Mouse (Mus musculus): Measurements from ENCODE around the gene Crybg1. TPM values are rescaled to one million over a fixed set of nuclear protein-coding genes. Genes with fewer than 3 reads are reported as not detected.

Crybg1 gene
- total RNA-seq (2015), result 0.42 and 0.90 TPM in 2 replicates
- total RNA-seq (2017), result 0.41 and 0.46 TPM in 2 replicates

DNA sequence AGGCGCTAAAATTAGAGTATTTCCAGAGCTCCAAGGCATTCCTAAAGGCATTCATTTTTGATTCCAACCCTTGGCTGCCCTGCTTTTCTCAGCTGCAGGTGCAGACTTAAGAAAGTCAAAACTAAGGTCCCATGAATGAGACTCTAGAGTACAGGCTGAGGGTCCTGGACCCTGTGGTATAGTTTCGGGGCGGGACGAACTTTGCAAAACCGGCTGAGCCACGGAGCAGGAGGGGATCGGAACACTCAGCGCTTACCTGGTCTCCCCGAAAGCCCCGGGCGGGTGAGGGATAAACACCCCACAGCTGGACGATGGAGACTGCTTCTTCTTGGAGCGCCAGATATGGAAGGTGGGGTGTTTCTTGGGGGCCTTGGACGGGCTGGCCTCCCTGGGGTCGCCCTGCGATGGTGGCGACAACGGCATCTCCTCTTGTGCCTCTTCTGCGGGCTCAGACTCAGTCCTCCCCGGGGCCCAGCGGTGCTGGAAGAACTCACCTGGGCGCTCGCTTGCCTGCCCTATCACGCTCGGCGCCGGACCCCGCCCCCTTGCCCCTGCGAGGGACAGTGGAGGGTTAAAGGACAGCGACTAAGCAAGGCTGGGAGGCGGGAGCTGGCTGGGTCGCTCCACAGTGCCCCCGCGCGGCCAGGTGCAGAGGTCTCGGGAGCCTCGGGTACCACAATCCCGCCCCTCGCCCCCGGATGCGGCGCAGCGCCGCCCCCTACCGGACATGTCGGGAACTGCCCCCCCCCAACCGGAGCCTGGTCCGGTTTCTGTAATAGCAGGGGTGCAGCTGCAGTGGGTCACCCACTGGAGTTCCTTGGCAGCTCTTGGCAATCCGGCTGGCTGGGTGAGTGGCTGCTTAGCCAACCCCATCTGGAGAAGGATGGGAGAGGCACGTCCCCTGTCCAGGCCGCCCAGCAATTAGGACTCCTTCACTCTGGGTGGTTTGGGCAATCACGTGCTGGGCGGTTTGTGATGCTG, at the start of gene Crybg1:
Gene Crybg1, minus strand, starts transcription at position 517 of the 981 bp plus-strand sequence.
- peak; percentile 96 for ATAC-seq (replicated peaks; ENCODE audit: poor library complexity)

DNA sequence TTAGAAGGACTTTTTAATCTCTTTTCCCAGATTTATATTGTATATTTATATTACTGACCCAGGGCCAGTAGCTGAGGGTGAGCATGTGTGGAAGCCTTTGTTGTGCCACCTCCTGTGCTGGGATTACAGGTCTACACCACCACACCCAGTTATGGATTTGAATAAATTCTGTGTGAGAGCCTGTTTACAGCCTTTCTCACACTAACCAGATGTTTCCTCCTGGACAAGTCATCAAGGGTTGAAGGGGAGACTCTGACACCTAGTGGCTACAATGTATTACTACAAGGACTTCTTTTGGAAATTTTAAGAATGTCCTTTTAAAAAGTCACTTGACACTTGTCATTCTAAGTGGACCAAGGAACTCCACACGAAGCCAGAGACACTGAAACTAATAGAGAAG, 28.7 kb upstream of the Crybg1 start:
- ATAC-seq (replicated peaks; ENCODE audit: poor library complexity), result peak; percentile 90

DNA sequence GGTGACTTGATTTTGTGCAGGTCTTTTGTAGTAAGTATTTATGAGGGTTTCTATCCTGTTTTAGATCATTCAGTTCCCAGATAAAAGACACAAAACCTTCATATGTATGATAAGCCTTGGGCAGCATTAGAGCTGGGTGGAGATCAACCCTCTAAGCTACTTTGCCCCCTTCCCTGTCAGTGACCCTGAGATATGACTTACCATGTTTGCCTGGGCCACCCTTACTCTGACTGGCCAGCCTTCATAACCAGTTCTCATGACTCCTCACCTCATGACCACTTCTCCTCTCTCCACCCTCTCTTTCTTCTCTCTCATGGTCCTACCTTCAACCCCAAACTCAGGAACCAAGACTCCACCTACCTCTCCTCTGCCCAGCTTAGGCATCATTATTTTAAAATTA, 27.9 kb upstream of the Crybg1 start:
- no peak for ATAC-seq (replicated peaks; ENCODE audit: poor library complexity)

DNA sequence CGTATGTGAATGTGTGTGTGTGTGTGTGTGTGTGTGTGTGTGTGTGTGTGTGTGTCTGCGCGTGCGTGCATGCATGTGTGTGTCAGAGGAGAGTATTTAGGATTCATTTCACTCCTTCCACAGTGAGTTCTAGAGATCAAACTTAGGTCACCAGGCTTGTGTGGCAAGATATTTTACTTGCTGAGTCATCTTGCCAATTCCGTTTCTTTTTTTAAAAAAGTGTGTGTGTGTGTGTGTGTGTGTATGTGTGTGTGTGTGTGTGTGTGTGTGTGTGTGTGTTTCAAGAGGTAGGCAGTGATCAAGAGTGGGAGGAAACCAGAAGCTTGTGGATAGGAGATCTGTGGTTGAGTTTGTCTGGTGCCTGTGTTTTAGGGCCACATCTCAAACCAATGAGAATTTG, 27.5 kb upstream of the Crybg1 start:
- ATAC-seq (replicated peaks; ENCODE audit: poor library complexity), result peak; percentile 73

DNA sequence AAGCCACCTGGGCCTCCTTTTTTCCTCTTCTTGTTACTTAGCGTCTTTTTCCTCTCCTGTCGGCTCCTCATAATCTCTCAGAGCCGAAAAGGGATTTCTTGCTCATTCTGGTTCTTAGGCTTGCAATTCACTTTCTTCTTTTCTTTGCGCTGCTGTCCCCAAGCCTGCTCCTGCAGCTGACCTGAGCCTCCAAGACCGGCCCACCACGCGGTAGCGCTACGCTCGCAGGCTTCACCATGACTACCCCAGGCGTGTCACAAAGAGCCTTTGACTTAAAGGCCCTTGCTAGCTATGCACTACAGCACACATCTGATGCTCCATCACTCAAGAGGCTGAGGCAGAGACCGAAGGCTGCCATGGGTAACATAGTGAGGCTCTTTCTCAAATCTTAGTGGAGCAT, 21.5 kb upstream of the Crybg1 start:
- ATAC-seq (replicated peaks; ENCODE audit: poor library complexity), result no peak

DNA sequence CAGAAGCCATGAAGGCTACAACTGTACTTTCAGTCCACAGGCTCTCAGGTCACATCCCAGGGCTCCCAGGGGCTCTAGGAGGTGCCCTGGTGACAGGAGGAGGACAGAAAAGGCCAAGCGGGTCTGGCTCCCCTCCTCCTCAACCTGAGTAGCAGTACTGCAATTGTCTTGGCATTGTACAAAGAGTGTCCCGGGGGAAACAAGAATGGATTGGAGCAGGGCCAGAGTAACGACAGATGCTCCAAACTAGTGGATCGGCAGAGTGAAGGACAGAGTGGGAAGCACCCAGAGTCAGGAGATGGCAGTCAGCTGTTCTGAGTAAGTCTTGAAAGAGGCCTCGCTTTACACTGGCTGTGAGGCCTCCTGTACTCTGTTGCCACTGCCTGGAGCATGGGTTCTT, 18.4 kb upstream of the Crybg1 start:
- ATAC-seq (replicated peaks; ENCODE audit: poor library complexity), result no peak

DNA sequence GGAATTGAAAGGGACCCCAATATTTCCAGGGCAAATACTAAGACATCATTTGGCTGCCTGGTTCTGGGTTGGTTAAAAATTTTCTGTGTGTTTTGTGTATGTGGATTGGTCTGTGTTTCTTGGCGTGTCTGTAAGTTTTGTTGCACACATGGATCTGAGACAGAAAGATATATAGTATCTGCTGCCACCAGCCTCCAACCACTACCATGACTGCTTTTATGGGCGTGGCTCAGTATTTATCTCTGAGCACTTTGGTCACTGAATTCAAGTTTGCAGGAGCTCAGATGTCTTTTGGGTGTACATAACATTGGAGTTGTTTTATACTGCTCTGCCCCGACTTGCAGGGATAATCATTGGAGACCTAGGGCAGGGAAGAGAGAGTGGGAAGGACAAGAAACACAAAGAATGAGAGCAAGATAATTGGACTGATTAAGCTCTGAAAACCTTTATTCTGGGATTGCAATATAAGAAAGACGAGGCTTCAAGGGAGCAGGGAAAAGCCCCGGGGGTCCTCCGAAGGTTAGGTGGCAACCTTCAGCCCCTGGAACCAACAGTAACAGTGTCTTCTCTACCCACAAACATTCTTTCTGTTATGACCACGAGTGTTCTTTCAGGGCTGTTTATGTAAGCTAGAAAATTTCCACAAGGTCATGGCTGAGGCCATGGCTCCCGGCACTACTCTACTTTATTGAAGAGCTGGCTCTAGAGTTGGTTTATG, 15.8 kb upstream of the Crybg1 start:
- ATAC-seq (replicated peaks; ENCODE audit: poor library complexity), result peak; percentile 97

DNA sequence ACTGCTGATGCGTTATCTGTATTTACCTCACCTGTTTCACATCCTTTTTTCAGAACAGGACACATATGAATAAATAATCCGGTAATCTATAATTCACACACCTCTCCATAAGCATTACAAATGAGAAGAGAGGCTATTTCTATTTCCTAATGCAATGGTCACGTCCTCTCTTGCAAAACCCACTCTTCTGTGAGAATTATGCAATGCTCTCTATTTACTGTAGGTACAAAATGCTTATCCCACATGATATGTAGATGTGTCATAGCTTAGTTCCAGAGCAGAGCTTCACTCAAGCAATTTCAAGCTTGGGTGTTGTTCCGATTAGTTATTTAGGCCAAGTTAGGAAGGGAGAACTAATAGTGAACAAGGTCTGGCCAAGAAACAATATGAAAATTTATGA, 14.4 kb upstream of the Crybg1 start:
- ATAC-seq (replicated peaks; ENCODE audit: poor library complexity), result peak; percentile 40; the same call in 1 of the 2 replicates

DNA sequence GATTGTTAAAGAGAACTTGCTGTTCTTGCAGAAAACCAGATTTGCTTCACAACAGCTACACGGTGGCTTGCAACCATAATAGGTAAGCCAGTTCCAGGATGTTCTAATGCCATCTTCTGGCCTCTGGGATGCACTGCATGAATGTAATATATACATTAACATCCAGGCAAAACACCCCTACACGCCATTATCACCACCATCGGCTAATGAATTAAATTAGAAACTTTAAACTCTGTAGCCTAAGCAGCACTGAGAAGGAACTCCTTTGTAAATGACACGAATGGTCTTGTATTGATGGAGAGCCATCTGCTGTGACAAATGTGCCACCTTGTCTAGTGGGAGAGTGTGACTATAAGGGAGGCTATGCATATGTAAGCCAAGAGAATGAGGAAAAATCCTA, 11.5 kb upstream of the Crybg1 start:
- ATAC-seq (replicated peaks; ENCODE audit: poor library complexity), result peak; percentile 58

DNA sequence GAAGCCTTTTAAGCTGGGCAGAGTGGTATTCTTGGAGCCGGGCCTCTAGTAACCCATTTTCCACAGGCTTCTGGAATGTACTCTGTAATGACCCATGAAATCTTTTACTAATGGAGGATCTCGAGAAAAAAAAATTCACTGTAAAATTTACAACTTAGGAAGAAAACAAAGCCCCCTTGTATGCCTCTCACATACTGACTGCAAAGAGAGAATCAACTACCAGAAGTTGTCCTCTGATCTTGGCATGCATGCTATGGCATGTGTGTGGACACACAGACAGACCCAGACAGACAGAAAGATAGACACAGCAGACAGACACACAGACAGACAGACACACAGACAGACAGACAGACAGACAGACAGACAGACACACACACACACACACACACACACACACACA, 8.8 kb upstream of the Crybg1 start:
- ATAC-seq (replicated peaks; ENCODE audit: poor library complexity), result no peak

DNA sequence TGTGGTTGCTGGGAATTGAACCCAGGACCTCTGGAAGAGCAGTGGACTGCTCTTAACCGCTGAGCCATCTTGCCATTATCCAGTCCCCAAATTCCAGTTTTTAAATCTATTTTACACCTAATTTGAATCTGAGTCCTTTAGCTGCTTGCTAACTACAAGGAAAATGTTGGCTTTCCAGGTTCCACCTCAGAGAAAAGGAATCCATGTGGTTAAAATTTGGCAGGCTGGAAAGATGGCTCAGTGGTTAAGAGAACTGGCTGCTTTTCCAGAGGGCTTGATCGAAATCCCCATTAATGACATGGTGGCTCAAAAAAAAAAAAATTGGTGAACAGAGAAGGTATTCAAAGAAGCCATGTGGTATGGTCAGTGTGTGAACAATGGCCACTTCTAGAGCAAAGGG, 1.8 kb upstream of the Crybg1 start:
- ATAC-seq (replicated peaks; ENCODE audit: poor library complexity), result no peak

DNA sequence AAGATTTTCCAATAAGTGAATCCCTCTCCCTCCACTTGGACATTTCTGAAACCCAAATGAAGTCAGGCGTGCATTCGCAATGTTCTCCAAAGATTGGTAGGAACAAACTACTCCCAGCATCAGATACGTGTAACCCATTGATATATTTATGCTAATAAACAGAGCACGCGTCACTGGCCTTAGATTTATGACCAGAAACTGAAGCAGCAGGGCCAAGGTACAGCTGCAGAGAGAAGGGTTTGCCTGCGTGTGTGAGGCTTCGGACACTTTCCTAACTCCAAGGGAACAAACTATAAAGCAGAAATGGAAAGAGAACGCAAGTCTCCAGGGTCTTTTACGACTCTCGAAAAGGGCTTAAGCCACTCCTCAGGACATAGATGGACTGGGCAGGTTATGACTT, 5.3 kb downstream of the Crybg1 start:
- ATAC-seq (replicated peaks; ENCODE audit: poor library complexity), result no peak

DNA sequence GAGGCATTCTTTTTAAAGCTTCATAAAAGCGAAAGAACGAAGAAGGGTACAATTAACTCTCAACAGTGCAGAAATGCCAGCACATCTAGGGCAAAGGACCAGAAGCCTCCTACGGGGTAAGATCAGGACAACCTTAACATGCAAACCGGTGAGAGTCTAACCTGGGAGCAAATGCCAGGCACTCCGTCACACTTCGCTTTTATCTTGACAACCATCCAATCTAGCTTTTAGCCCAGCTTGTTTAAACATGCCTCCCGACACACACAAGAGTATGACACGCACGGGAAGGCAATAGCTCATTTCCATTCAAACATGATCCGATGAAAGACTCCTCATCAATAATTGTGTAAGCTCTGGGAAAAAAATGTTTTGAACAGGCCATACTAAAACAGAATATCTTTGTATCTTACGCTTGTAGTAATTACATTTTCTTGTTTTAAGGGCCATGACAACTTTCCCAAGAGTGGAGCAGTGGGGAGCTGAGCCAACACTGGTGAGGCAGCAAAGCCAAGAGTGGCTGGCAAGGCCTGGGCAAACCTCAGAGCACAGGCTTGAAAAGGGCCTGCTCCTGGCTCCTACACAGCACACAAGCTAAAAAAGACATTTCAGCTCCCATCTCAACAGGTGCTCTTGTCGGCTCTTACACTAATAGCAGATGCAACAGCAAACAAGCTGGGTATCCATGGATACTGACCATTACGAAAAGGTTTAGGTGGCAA, 10.4 kb downstream of the Crybg1 start:
- no peak for ATAC-seq (replicated peaks; ENCODE audit: poor library complexity)

DNA sequence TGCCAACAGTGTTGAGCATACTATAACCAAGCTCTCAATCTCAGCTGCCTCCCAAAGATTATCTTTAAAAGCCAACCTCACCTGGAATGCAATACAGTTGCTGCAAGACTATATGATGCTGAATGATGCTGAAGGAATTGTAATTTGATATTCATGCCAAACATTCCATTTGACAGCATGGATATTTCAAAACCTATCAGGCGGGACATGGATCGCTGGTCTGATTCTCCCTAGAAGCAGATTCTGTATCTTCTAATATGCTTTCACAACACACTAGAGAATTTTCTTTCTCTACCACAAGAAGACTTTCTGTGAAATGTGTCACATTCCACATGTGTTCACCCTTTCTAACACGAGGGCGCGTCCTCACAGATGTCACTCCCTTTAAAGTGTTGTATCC, 22.6 kb downstream of the Crybg1 start:
- no peak for ATAC-seq (replicated peaks; ENCODE audit: poor library complexity)

DNA sequence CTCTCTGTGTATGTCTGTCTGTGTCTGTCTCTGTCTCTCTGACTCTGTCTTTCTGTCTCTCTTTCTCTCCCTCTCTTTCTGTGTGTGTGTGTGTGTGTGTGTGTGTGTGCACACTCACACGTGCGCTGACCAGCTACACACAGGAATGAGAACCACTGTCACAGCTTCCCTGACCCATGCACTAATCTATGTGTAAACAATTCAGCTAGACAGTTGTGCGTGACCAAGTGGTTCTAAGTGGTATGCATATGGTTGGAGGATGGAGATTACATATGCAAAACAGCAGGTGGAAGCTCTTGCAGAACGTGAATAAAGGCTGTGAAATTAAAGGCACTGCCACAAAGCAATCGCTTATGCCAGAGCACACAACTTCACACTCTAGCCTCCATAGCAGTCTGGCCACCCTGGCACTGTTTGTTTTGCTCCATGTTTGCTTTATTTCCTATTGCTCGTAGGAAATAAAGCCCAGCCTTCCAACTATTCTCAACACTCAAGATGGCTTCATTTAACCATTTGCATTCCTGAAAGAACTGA, 24.2 kb downstream of the Crybg1 start:
- ATAC-seq (replicated peaks; ENCODE audit: poor library complexity), result no peak

DNA sequence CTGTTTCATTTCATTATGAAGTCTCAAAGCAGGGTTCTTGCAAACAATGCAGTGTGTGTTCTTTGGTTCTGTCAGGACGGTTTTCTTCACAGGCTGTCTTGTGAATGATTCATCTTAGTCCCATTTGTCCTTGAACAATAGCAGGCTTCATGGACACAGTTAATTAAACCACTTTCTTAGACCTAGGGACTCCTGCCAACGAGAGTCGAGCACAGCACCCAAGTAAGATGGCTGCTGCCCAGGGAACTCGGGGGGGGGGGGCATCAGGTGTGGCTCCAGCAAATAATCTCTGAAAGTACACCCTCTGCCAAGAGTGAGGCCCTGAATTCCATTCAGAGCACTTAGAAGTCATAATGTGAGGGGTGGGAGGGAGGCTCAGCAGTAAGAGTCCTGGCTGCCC, 30.0 kb downstream of the Crybg1 start:
- no peak for ATAC-seq (replicated peaks; ENCODE audit: poor library complexity)

DNA sequence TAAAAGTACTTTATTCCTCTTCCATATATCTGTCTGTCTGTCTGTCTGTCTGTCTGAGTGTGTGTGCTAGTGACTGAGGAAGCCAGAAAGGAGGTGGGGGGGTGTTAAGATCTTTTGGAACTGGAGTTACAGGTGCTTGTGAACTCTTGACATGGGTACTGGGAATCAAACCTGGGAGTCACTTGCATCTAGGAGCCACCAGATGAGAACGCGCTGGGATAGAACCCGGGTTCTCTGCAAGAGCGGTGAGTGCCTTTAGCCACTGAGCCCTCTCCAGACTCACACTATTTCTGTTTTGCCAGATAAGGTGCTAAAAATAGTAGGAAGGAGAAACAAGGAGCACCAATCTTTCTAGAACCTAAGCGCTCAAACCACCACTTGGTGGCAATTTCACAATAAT, 31.9 kb downstream of the Crybg1 start:
- no peak for ATAC-seq (replicated peaks; ENCODE audit: poor library complexity)

DNA sequence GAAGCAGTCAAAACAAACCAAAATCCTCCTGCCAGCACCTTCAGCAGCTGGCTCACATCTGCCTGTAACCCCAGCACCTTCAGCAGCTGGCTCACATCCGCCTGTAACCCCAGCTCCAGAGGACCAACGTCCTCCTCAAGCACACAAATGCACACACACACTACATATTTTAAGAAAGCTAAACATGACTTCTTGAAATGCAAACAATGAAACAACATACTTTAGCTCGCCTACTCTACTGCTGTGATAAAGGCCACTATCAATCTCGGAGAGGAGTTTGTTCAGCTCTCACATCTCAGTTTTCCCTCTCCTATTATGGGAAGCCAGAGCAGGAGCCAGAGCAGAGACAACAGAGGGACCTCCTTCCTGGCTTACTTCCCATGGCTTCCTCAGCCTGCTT, 34.0 kb downstream of the Crybg1 start:
- ATAC-seq (replicated peaks; ENCODE audit: poor library complexity), result no peak

DNA sequence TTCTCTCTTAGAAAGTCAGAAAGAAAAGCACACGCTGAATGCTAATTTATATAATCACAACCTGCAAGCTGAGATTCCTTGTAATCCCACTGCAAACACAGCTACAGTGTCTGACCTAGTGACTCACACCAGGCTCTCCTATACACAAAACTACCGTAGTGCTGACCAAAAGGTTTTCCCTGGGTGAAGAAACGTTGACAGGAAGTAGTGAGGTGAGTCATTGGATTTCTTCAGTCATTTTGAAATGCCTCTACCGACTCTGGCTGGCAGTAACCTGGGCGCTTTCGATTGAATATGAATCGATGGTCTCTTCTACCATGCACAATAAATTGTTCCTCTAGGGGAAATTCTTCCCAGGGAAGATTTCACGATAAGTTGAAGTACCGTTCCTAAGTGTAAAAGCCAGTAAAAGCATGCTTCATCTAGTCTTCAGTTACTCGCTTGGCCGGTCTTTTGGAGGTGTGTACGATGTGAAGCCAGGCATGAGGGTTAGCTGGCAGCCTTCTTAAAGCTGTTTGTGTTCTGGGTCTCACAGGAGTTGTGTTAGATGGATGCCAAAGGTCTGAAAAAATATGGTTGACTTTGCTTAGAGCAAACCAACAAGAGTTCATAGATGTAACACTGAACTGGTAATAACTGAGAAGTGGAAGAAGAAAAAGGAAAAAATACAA, 36.5 kb downstream of the Crybg1 start:
- ATAC-seq (replicated peaks; ENCODE audit: poor library complexity), result peak; percentile 31; the same call in 1 of the 2 replicates

DNA sequence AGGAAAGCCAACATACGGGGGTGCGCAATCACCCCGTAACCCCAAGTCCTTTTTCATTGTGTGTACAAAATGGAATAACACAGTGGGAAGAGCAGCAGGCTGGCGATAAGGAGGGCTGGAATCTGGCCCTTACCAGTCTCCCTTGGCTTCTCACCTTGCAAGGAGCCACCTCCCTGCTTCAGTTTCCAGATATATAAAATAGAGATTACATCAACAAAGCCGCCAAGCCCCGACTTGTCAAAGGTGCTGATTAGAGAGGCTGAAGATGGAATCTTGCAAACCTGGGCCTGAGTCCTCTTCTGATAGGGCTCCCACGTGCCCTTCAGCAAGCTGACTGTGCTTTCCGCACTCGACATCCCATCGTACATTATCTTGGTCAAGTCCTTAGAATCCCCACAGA, 37.5 kb downstream of the Crybg1 start:
- no peak for ATAC-seq (replicated peaks; ENCODE audit: poor library complexity)

DNA sequence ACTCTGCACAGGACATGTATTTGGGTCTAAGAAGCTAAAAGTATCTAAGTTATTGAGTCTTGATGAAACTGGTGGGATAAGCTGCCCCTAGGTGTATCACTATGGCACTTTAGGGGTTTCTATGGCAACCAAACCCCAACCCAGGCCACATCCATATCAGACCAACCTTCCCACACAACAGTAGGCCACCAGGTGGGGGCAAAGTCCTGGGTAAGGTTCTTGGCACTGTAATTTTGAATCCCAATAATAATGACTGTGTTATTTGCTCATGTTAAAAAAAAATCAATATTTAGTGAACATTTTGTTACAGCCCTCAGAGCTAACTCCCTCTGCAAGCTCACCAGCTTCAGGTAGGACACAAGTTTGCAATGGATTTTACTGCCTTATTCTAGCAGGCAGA, 38.2 kb downstream of the Crybg1 start:
- ATAC-seq (replicated peaks; ENCODE audit: poor library complexity), result no peak

Measured in megakaryocyte progenitor cell, adult 5-6 weeks (primary cell).